Mouse (Mus musculus): Measurements from ENCODE around the gene Jade1. TPM values are rescaled to one million over a fixed set of nuclear protein-coding genes. Genes with fewer than 3 reads are reported as not detected.

Jade1 gene
- total and polyA plus RNA-seq, 2 experiments from 2014 or later: 13.9 to 16.8 TPM

DNA sequence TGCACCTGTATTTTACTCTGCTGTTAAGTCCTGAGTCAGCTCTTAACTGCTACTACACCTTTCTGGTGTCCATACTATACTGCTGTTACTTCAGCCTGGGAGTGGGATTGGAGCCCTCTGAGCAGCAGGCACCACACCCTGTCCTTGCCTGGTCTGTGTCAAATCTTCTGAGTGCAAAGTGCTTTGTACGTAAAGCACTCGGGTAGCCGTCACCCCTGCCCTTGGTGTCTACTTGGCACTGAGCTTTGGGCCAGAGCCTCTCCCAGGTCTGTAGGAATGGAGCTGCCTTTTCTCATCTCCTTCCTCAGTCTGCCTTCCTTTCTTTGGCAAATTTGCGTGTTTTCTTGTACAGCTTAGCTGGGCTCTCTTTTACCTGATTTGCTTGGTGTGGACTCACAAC, 34.5 kb downstream of the Jade1 start:
- no peak overlapping the region for H3K4me3 ChIP-seq (ENCODE audit: low read depth, low read length)
- WGBS: 55% methylated on average over 4 of the region's 4 CpGs
- H3K36me3 ChIP-seq (replicated peaks; ENCODE audit: control insufficient read depth, insufficient read depth, low read length): peaks cover 23% of the 10 kb centered on the region
- no peak overlapping the region for H3K9ac ChIP-seq (replicated peaks; ENCODE audit: low read depth, low read length)
- ATAC-seq (ENCODE audit: insufficient read depth, low read depth) (no peak), DNase-seq (ENCODE audit: low spot score) (no peak)
- H3K4me2 ChIP-seq (ENCODE audit: low read depth, low read length): no peak overlapping the region
- no peaks in the 10 kb centered on the region for H3K9me3 ChIP-seq (replicated peaks; ENCODE audit: control insufficient read depth, low read length)
- H3K27ac ChIP-seq (ENCODE audit: low read depth): 0 out of 2 replicates have a peak overlapping the region, but pooled peaks have one; percentile 9
- H3K4me1 ChIP-seq (ENCODE audit: control insufficient read depth, insufficient read depth): peaks cover 32% of the 10 kb centered on the region
- no peaks in the 10 kb centered on the region for H3K27me3 ChIP-seq (ENCODE audit: control insufficient read depth, insufficient read depth, low read length)
- TF ChIP-seq CTCF (IDR thresholded peaks at IDR 0.05; ENCODE audit: low read depth) (no peak), EP300 (IDR thresholded peaks at IDR 0.05; ENCODE audit: low read depth) (no peak)

DNA sequence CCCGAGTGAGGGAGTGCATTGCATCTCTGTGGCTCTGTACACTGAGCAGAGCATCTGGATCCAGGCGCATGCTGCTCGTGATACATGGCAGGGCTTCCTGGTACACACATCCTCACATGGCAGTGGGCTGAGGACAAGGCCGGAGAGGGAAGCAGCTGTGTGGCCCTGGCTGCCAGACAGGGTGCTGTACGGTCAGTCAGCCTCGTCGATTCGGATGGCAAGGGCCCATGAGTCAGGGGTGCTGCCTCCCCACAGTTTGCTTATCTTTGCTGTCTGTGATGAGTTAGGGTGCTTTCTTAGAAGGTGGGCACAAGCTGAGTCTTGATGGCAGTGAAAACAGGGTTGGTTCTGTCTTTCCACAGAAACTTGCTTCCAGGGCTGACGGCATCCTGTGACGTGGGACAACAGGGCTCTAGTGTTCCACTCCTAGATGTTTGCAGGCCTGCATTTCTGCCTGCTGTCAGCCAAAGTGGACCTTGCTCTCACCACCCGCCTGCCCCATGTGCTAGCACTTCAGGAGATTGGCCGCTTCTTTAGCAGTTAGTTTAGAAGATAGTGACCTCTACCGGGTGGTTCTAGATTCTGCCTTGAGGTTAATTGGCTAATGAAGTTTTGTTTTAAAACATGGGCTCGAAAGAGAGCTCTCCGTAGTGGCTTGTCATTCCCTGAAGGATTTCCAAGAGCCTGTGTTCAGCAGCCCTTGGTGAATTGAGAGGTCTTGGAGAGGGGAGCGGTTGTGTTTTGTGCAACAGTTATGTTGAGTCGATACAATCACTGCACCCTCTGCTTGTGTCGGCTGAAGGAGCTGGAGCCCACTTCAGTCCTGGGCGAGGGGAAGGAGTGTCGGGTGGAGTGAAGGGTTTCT, 35.4 kb downstream of the Jade1 start:
- 62% methylated on average over 20 of the region's 20 CpGs for WGBS
- Histone ChIP-seq H3K4me2 (ENCODE audit: low read depth, low read length) (0 out of 2 replicates have a peak overlapping the region, but pooled peaks have one; percentile 4), H3K27ac (ENCODE audit: low read depth) (peak overlapping the region; percentile 58), H3K27me3 (ENCODE audit: control insufficient read depth, insufficient read depth, low read length) (no peaks in the 10 kb centered on the region), H3K4me1 (ENCODE audit: control insufficient read depth, insufficient read depth) (peaks cover 32% of the 10 kb centered on the region), H3K36me3 (replicated peaks; ENCODE audit: control insufficient read depth, insufficient read depth, low read length) (peaks cover 33% of the 10 kb centered on the region), H3K4me3 (ENCODE audit: low read depth, low read length) (no peak overlapping the region), H3K9me3 (replicated peaks; ENCODE audit: control insufficient read depth, low read length) (no peaks in the 10 kb centered on the region), H3K9ac (replicated peaks; ENCODE audit: low read depth, low read length) (no peak overlapping the region)
- TF ChIP-seq CTCF (IDR thresholded peaks at IDR 0.05; ENCODE audit: low read depth) (peak; percentile 53), EP300 (IDR thresholded peaks at IDR 0.05; ENCODE audit: low read depth) (no peak)
- ATAC-seq (ENCODE audit: insufficient read depth, low read depth): peak; percentile 70
- peak; percentile 77 for DNase-seq (ENCODE audit: low spot score)

DNA sequence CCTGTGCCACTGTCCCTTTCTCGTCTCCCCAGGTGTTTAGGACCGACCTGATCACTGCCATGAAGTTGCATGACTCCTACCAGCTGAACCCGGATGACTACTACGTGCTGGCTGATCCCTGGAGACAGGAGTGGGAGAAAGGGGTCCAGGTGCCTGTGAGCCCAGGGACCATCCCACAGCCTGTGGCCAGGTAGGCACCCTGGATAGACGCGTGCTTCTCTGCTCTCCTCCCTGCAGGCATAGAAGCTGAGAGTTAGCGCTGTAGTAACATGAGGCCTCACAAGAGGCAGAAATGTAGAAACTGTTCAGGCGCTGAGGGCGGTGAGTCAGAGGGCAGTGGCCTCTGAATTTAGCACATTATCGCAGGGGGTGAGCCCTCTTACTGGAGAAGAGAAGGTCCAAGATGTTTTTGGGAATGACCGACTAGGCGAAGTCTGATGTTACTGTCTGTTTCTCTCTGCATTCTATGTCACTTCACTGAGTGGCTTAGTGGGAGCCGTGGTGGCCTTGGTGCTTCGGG, 36.2 kb downstream of the Jade1 start:
- ATAC-seq (ENCODE audit: insufficient read depth, low read depth): peak; percentile 13; the same call in 1 of the 2 replicates
- H3K4me2 ChIP-seq (ENCODE audit: low read depth, low read length): 0 out of 2 replicates have a peak overlapping the region, but pooled peaks have one; percentile 4
- no peak overlapping the region for H3K9ac ChIP-seq (replicated peaks; ENCODE audit: low read depth, low read length)
- DNase-seq (ENCODE audit: low spot score): no peak
- H3K4me3 ChIP-seq (ENCODE audit: low read depth, low read length): no peak overlapping the region
- H3K9me3 ChIP-seq (replicated peaks; ENCODE audit: control insufficient read depth, low read length): no peaks in the 10 kb centered on the region
- TF ChIP-seq EP300 (IDR thresholded peaks at IDR 0.05; ENCODE audit: low read depth): no peak
- no peak for TF ChIP-seq CTCF (IDR thresholded peaks at IDR 0.05; ENCODE audit: low read depth)
- H3K27ac ChIP-seq (ENCODE audit: low read depth): peak overlapping the region; percentile 58
- H3K27me3 ChIP-seq (ENCODE audit: control insufficient read depth, insufficient read depth, low read length): no peaks in the 10 kb centered on the region
- peaks cover 27% of the 10 kb centered on the region for H3K4me1 ChIP-seq (ENCODE audit: control insufficient read depth, insufficient read depth)
- H3K36me3 ChIP-seq (replicated peaks; ENCODE audit: control insufficient read depth, insufficient read depth, low read length): peaks cover 41% of the 10 kb centered on the region
- WGBS: 63% methylated on average over 14 of the region's 14 CpGs

DNA sequence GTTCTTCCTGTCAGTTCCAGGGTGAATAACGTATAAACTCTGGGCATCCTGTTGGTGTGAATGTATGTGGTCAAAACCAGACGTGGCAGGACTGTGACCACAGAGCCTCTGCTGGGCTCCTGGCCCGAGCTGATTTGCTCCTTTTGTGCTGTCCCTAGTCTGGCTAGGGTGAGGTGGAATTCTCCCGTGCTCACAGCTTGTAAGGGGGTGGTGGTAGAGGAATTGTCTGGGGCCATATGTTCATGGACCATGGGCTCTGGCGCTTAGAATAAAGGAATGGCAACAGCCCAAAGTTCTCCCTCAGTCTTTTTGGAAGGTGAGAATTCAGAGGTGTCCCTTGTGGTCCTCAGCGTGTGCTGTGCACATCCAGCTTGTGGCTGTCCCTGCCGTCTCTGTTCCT, 37.3 kb downstream of the Jade1 start:
- Histone ChIP-seq H3K4me1 (ENCODE audit: control insufficient read depth, insufficient read depth) (peaks cover 17% of the 10 kb centered on the region; the same call in 1 of the 2 replicates), H3K27ac (ENCODE audit: low read depth) (no peak overlapping the region), H3K4me2 (ENCODE audit: low read depth, low read length) (no peak overlapping the region), H3K4me3 (ENCODE audit: low read depth, low read length) (no peak overlapping the region), H3K36me3 (replicated peaks; ENCODE audit: control insufficient read depth, insufficient read depth, low read length) (peaks cover 50% of the 10 kb centered on the region), H3K27me3 (ENCODE audit: control insufficient read depth, insufficient read depth, low read length) (no peaks in the 10 kb centered on the region), H3K9ac (replicated peaks; ENCODE audit: low read depth, low read length) (no peak overlapping the region), H3K9me3 (replicated peaks; ENCODE audit: control insufficient read depth, low read length) (no peaks in the 10 kb centered on the region)
- ATAC-seq (ENCODE audit: insufficient read depth, low read depth) (no peak), DNase-seq (ENCODE audit: low spot score) (no peak)
- TF ChIP-seq CTCF (IDR thresholded peaks at IDR 0.05; ENCODE audit: low read depth) (no peak), EP300 (IDR thresholded peaks at IDR 0.05; ENCODE audit: low read depth) (no peak)
- WGBS: 78% methylated on average over 7 of the region's 7 CpGs

DNA sequence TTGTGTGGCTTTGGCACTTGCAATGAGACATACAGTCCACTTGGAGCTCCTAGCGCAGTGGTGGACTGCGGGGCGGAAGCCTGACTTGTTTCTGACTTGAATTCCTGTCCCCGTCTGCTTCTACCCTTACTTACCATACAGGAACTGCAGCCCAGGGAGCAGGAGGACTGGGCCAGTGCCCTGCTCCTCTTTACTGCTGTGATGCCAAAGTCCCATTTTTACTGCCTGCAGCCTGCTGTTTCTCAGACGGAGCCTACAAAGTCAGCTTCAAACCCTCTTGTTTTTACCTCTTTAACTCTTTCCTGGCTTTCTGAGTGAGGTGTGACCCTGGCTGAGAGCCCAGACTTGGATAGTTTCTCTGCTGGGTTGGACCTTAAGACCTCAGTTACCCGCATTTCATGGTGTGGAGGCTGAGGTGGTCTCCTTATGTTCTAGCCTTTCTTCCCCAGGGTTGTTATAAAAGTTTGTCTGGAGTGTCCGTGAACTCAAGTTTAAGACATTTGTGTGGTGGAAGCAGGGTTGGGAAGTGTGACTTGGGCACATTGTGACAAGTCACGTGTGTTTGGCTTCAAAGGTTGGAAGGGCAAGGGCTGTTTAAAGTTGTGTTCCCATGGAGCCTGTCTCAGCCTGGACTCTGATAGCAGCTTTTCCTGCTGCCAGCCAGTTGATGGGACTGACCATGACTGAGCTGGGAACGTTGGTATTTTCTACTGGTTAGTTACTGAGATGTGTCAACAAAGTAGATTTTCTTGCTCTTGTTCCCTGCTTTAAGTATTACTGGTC, 38.8 kb downstream of the Jade1 start:
- TF ChIP-seq EP300 (IDR thresholded peaks at IDR 0.05; ENCODE audit: low read depth) (no peak), CTCF (IDR thresholded peaks at IDR 0.05; ENCODE audit: low read depth) (no peak)
- H3K4me1 ChIP-seq (ENCODE audit: control insufficient read depth, insufficient read depth): peaks cover 19% of the 10 kb centered on the region; the same call in 1 of the 2 replicates
- H3K27me3 ChIP-seq (ENCODE audit: control insufficient read depth, insufficient read depth, low read length): no peaks in the 10 kb centered on the region
- no peak overlapping the region for H3K4me2 ChIP-seq (ENCODE audit: low read depth, low read length)
- no peaks in the 10 kb centered on the region for H3K9me3 ChIP-seq (replicated peaks; ENCODE audit: control insufficient read depth, low read length)
- ATAC-seq (ENCODE audit: insufficient read depth, low read depth) (no peak), DNase-seq (ENCODE audit: low spot score) (no peak)
- peaks cover 61% of the 10 kb centered on the region for H3K36me3 ChIP-seq (replicated peaks; ENCODE audit: control insufficient read depth, insufficient read depth, low read length)
- 74% methylated on average over 9 of the region's 9 CpGs for WGBS
- no peak overlapping the region for H3K27ac ChIP-seq (ENCODE audit: low read depth)
- H3K4me3 ChIP-seq (ENCODE audit: low read depth, low read length): no peak overlapping the region
- no peak overlapping the region for H3K9ac ChIP-seq (replicated peaks; ENCODE audit: low read depth, low read length)

Measured in heart, postnatal 0 days (tissue).